Mouse (Mus musculus): Measurements from ENCODE around the gene Rgl1.

Rgl1 gene

DNA sequence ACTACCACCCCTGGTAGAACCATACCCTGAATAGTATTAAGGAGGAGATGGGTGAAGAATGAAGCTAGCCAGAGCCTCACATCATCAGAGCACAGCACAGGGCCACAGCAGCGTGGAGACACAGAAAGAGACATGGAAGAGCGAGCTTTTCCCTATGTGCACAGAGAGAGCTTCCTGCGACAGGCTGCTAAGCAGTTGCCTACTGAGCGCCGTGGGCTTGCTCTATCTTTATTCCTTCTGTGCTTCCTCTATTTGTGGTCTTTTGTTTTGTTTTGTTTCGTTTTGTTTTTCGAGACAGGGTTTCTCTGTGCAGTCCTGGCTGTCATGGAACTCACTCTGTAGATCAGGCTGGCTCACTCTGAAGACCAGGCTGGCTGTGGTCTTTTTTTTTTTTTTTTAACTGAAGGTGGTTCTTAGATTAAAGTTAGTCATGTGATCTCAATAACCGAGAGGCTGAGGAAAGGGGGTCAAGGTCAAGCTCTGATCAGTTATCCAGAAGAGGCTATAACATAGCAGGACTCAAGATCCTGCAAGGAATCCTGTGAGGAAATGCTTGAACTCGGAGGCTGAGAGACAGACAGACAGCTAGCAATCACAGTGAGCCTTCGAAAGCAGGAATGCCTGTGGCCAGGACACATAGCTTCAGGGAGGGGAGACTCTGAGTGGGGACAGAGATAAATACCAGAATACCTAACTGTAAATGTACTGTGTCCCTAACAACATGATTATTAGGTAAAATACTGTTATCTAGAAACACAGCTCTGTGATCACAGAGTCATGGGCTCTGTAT lies 150.0 kb downstream of the Rgl1 start:
- no peak for DNase-seq (ENCODE audit: inconsistent ontology term)

DNA sequence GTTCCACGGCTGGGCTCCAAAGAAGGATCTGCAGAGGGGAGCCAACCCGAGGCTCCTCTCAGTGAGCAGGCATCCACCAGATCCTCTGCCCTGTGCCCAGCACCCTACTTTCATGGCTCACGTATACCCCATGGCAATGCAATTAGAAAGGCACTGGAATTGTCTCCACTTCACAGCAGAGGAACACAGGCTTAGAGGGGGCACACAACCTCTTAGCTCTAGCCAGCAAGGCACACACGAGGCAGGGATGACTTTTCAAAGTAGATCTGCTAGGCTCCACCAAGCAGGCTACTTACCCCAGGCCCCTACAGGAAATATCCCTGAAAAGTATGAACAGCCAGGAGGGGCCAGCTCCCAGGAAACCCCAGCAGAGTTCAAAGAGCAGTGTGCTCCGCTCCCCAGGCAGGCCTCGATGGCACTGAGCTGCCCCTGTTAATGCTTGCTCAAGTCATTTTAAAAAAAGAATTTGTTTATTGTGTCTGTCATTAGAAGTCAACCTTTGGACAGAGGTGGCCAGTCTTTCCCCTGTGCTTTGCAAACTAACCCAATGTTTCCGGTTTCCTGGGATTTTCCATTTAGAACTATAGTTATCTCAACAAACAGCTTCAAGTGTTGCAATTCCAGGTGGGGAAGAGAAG lies 151.3 kb downstream of the Rgl1 start:
- no peak for DNase-seq (ENCODE audit: inconsistent ontology term)

DNA sequence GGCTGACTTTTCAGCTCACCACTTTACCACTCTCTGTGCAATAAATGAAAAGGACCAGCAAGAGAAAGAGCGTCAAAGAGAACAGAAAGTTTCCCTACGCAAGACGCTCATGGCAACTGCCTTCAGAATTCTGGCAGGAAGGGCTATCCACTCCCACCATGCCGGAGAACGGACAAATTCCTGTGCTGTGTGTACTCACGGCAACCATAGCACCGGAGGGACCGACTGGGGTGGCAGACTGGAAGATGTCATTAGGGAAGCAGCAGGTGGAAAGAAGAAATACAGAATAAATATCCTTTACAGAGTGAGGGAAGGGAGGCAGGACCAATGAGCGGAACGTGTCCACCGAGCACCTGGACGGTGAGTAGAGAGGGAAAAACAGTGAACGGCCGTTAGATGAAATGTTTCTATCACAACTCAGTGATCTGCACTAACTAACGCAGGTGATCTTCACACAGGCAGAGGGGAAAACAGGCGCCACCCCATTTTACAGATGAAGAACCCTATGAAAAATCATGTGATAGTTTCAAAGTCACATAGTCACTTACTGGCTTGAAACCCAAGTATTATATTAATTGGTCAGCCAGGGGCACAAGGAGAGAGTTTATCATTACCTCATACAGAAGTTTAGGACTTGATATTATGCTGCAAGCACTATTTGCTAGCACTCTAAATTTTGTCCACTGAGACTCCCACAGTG lies 152.8 kb downstream of the Rgl1 start:
- DNase-seq (ENCODE audit: inconsistent ontology term): no peak

DNA sequence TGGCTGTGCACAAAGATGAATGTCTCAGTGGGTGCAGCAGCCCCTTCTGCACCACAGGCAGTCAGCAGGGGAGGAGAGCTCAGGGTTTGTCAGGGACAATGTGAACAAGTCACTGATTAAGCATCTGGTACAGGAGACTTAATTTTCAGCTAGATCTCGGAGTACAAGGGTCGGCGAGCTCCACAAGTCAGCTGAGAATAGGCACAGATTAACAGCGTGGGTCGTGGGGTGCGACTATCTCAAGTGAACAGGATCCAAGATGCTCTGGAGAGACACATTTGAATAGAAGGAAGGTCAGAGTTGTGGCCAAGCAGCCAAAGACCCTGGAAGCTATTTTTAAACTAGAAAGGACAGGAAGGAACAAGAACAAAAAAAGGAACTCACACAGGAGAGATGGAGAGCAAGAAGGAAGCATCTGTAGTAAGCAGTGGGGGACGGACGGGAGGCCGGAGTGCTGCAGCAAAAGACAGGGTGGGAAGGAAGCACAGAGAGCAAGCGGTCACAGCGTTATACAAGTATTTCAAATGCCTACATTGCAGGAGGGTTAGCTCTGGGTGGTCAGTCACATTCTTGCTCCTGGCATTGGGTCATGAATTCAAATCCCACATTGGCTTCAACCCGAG lies 153.5 kb downstream of the Rgl1 start:
- no peak for DNase-seq (ENCODE audit: inconsistent ontology term)

DNA sequence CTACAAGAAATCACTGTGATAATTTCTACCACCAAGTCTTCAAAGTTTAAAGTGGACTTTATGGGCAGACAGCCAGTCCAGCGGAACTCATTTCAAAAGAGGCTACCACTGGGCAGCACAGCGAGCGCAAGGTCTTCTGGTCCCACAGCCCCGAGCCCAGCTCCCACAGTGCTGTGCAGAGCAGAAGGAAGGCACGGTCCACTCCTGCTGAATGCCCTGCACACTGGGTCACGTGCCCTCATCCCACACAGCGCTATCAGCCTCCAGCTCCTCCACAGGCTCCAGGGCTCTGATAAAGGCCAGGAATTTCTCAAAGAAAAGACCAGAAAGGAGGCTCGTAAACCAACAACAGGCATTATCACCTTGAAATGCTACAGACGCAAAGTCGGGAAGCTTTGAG lies 156.6 kb downstream of the Rgl1 start:
- no peak for DNase-seq (ENCODE audit: inconsistent ontology term)

DNA sequence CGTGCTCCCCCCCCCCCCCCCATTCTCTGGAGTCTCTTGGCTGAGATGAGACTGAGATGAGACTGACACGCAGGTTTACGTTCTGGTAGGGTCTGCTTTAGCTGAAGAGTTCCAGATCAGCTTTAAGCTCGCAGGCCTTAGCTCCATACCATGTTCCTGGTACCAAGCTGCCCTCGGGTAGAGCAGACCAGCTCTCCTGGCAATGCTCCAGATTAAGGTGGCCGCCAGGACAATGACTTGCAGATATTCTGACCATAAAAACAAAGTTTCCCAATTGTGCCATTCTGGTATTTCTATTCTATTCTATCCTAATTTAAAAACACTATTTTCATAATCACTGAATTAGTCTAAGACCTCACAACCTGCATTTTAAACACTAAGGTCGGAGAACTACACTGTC lies 157.1 kb downstream of the Rgl1 start:
- no peak for DNase-seq (ENCODE audit: inconsistent ontology term)

DNA sequence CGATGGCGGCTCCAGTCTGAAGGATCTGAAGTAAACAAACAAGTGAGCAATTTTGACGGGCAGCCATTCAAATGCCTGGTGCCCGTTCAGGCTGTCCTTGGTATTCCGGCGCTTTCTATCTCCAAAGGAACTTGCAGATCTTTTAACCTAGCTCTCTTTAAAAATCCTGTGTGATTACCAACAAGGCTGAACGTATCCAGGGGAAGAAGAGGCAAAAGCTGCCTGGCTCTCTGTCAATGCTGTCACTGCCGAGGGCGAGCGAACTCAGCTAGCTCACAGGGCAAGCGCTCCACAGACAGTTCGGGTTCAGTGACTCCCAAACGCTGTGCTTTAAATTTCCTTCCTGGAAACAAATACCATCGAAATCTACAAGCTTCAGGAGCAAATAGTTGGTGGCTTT lies 158.4 kb downstream of the Rgl1 start:
- peak; percentile 71 for DNase-seq (ENCODE audit: inconsistent ontology term)

DNA sequence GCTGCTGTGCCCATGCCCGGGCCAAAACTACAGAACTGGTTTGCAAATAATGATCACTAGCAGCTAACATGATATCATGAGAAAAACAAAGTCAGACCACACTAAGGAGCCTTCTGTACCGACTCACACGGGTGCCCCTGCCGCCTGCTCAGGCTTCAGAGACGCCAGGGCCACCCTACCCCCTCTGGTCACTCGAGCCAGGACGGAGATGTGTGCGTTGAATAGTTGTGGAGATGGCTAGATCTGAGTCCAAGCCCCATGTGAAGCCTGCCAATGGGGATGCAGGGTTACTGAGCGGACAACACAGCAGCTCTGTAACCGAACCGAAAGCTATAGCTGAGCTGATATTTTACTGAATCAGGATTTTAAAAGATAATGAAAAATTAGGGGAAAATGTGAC lies 159.4 kb downstream of the Rgl1 start:
- no peak for DNase-seq (ENCODE audit: inconsistent ontology term)

DNA sequence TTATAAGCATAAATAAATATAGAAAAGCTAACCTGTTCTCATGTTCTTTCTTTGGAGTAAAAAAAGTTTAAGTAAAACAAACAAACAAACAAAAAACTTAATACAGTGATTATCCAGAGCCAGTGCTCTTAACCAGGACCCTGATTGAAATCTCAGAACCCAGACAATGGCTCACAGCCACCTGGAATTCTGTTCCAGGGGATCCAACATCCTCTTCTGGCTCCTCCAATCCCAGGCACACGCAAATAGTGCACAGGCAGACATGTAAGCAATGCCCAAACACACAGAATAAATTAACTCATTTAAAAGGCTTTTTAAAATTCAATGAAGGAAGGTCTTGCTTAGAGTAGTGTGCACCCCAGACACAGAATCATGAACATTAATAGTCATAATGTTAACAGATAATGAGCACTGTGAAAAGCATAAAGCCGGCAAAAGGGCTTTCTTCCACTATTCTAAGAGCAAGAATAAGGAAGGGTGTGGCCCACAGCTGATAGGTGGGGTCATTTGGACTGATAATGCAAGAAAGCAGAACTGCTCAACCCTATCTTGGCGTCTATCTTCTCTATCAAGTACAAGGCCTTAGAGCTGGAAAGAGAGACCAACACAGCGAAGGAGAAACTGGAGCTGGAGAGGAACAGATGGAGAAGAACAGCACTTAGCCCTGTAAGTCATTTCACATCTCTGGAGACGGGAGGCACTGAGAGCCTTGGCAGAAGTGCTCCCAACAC lies 160.1 kb downstream of the Rgl1 start:
- no peak for DNase-seq (ENCODE audit: inconsistent ontology term)

DNA sequence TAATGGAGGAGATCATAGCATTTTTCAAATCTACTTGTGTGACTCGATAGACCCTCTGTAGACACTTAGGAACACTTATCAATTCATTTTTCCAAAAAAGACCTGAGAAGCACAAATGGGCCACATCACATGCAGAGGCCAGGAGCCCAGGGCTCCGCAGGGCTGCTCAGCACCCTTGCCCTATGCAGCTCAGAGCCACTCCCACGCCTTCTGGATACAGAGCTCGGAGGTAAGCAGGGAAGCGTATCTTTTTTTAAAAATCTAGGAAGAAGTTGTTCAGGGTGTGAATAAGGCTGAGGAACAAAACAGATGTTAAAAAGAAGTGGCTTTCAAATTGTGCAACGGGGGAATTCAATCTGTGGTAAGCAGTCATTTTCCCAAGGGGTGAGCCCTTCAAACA lies 162.0 kb downstream of the Rgl1 start:
- DNase-seq (ENCODE audit: inconsistent ontology term): no peak

DNA sequence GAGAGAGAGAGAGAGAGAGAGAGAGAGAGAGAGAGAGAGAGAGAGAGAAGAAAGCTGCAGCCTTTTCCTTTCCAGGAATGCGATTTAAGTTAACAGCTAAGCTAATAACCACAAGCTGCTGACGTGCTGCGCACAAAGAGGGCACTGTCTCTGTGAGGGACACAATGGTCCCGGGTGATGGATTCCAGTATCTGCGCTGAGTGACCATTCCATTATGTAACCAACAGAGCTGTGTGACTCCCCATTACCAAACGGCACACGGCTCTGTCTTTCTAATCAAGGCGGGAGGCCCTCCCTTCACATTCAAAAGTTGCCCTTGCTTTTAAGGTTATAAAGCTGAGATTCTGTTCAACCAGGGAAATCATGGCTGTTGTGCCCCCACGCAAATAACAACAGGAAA lies 162.5 kb downstream of the Rgl1 start:
- DNase-seq (ENCODE audit: inconsistent ontology term): peak; percentile 76

DNA sequence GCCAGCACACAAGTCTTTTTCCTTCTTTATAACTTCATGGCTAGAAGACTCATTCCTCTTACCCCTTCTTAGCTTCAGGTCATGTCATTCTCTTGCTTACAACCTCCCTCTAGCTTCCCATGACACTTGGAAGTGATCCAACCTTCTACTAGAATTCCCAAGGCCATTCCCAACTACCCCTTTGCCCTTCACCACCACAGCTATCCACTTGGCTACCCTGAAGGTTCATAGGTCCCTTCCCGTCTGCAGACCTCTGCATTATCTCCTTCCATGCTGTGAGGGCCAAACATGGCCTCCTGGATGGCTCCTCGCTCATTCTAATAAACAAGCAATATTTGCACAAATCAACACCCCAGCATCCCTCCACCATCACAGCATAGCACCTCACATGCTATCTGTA lies 165.7 kb downstream of the Rgl1 start:
- DNase-seq (ENCODE audit: inconsistent ontology term): no peak

DNA sequence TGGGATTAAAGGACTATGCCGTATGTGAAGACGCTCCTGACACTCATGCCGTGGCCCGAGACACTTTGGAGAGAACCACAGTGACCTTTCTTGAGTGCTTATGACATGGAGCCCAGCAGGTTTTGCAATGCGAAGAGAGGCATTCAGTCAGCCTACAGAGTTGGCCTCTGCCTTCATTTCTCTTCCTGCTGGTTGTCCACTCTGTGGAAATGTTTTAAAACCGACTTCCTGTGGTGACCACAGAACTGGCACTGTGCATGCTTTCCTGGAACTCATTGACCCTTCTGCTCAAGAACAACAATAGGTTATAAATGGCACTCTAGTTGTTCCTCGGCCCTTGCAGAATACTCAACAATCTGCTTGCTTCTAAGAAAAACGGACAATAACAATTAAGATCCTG lies 166.8 kb downstream of the Rgl1 start:
- peak; percentile 51 for DNase-seq (ENCODE audit: inconsistent ontology term)

DNA sequence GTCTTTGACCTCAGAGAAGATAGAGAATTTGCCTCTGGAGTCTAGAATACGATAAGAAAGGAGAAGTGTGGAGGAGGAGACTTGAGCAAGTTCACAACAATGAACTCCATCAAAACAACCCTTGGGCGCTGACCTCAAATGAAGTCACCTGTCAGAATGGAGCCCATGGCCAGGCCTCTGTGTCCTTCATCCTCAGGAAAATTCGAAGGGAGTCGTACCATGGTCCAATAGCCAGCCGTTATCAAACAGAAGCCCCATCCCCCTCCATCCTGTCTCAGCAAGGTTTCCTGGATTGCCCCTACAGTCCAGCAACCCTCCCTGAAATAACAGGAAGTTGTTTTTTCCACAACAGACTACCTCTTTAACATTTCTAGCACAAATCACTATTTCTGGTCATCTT lies 171.5 kb downstream of the Rgl1 start:
- no peak for DNase-seq (ENCODE audit: inconsistent ontology term)

DNA sequence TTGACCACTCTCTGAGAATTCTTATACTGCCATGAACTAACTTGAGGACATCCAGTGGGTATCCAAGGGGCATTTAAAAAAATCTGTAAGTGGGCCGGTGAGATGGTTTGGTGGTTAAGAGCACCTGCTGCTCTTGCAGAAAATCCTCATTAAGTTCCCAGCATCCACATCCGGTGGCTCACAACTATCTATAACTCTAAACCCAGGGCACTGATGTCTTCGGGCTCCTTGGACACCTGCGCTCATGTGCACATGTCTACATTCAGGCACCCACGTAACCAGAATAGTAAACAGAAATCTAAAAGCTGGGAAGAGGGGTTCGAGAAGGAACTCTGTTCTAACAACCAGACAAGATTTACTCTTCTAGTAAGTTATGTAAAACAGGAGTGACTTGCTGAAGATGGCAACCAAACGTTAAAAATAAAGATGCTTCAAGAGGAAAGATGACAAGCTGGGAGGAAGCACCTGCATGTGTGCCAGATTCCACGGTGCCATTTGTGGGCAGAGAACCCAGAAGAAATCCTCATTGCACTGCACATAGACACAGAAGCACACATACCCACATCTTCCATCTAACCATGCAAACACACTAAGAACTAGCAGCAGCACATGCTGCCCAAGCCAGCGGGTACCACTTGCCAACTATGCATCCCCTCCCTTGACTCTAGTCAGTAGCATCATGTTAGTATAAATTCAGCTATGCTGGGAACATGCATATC lies 172.2 kb downstream of the Rgl1 start:
- no peak for DNase-seq (ENCODE audit: inconsistent ontology term)

DNA sequence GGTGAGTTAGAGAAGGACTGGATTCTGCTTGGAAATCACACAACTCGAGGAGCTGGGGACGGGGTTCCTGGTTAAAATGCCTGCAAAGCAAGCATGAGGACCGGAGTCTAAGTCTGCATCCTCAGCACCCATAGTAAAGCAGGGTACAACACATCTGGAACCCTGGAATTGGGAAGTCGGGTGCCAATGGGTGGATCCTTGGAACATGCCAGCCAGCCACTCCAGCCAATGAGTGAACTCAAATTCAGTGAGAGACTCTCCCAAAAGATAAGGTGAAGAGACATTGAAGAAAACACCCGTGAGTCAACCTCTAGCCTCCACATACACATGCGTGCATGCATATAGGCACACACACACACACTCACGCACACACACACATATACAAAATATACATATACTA lies 172.8 kb downstream of the Rgl1 start:
- no peak for DNase-seq (ENCODE audit: inconsistent ontology term)

DNA sequence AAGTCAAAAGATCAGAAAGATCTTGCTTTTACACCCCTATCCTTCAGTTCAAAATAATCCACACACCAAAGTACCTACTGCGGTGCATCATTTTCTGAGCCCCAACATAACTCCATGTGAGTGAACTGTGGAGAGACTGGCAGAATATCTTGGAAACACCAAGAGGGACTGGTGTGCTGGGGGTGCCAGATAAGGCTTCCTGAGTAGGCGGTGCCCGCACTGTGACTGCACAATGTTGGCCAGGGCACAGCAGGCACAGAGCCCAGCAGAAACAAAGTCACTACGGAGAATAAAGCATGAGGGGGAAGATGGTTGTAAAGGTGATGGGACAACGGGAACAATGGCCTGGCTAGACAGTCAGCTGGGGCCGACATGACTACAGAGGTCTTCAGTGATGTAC lies 173.5 kb downstream of the Rgl1 start:
- no peak for DNase-seq (ENCODE audit: inconsistent ontology term)

DNA sequence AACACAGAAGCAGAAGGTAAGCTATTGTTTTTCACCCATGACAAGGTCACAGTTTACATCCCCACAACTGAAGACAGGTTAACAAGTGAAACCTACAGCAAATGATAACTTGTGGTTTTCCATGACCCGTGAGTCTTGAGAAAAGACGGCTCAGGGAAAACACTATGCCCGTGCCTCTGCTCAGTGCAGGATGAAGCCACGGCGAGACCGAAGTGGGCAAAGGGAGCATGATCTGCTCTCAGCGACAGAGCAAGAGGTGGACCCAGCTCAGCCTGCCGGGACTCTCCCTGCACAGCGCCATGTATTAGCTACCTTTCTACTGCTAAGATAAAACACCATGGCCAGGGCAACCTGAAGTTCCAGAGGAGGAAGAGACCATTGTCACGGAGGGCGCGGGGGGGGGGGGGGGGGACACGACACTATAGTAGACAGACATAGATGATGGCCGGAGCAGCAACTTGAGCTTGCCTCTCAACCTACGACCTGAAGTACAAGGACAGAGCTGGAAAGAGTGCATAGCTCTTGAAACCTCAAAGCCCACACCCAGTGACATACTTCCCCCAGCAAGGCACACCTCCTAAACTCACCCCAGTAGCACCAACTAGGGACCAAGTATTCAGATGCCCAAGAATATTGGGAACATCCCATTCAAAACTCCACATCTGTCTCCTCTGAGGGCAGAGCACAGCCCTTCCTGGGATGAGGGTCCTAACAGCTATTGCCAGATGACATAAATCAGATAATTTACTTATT lies 174.2 kb downstream of the Rgl1 start:
- DNase-seq (ENCODE audit: inconsistent ontology term): no peak

DNA sequence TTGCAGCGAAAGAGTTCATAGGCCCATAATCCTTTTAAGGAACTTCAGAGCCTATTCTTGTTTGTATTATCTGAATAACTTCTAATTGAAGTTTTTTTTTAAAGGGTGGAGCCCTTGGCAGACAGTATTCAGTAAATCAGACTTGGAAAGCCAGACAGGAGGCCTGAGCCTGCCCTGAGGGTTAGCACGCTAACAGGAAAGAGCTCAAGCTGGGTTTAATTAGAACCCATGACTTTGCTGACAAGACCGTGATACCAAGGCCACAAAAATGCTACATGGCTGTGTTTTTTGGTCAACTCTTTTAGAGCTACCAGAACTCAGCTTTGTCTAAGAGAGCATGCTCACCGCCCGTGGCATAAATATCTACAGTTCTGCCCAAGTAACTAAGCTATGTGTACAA lies 175.8 kb downstream of the Rgl1 start:
- peak; percentile 71 for DNase-seq (ENCODE audit: inconsistent ontology term)

DNA sequence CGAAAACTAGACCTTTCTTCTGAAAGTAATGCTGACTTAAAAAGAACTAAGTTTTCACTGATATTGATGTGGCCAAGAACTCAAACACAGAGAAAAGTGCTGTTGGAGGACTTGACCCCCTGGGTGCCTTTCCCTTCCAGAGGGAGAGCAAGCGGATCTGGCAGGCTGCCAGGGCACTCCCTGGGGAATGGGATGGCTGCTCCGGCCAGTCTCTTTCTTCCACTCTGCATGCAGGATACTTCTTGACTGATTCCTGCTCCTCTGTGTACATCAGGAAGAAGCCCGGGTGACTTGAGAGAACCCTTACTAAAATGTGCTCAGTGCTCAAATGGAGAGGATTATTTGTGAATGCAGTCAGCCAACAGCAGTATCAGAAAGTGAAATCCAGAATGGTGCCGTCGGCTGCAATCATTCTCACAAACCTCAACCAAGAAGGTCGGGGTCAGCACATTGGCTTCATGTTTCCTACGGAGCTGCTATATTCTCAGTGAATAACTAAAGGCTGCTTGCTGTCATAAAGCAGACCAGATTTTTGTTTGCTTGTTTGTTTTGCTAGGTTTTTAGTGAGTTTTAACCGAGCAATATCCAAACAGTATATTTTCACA lies 176.7 kb downstream of the Rgl1 start:
- peak; percentile 71 for DNase-seq (ENCODE audit: inconsistent ontology term)
